Mouse (Mus musculus) mesoderm, embryonic 11.5 days (tissue): ENCODE results near the gene H2-T22.
"Not testable (repeated sequence)": the region's sequence is repeated elsewhere in the genome, so short reads cannot be mapped to it uniquely, and the experiment has no call there.

Source experiments
- DNase-seq: peaks from one replicate; pipeline ENCODE4 v3.0.0-alpha.2; 2012; ENCODE audit warnings: low read depth, low spot score

Gene H2-T22

GRCm38 (mm10) chr17:36030046-36030702 is 12.4 kb downstream of the H2-T22 start:
- DNase-seq = not testable (repeated sequence)

GRCm38 (mm10) chr17:36028879-36029619 is 13.5 kb downstream of the H2-T22 start:
- DNase-seq = no peak

- DNase-seq = no peak
Observed at GRCm38 (mm10) chr17:36027663-36028062, 14.9 kb downstream of the H2-T22 start.

- DNase-seq = peak; percentile 42
Observed at GRCm38 (mm10) chr17:36025901-36026300, 16.6 kb downstream of the H2-T22 start.

- no peak for DNase-seq
Observed at GRCm38 (mm10) chr17:36025197-36025596, 17.4 kb downstream of the H2-T22 start.

- no peak for DNase-seq
Observed at GRCm38 (mm10) chr17:36023710-36024654, 18.6 kb downstream of the H2-T22 start.

- no peak for DNase-seq
Observed at GRCm38 (mm10) chr17:36022922-36023321, 19.6 kb downstream of the H2-T22 start.

GRCm38 (mm10) chr17:36022098-36022497 is 20.4 kb downstream of the H2-T22 start:
- no peak for DNase-seq

- no peak for DNase-seq
Observed at GRCm38 (mm10) chr17:36021309-36021708, 21.2 kb downstream of the H2-T22 start.

- peak; percentile 15 for DNase-seq
Observed at GRCm38 (mm10) chr17:36020191-36021073, 22.1 kb downstream of the H2-T22 start, which contains the start of gene H2-T24. TSS of gene H2-T24 (minus strand) at chr17:36020560.

GRCm38 (mm10) chr17:36019519-36019918 is 23.0 kb downstream of the H2-T22 start:
- no peak for DNase-seq

GRCm38 (mm10) chr17:36018979-36019378 is 23.6 kb downstream of the H2-T22 start:
- no peak for DNase-seq

- DNase-seq = no peak
Observed at GRCm38 (mm10) chr17:36017046-36017445, 25.5 kb downstream of the H2-T22 start.

GRCm38 (mm10) chr17:36014977-36015376 is 27.6 kb downstream of the H2-T22 start:
- no peak for DNase-seq

GRCm38 (mm10) chr17:36004409-36004808 is 38.1 kb downstream of the H2-T22 start:
- not testable (repeated sequence) for DNase-seq

GRCm38 (mm10) chr17:36003331-36003730 is 39.2 kb downstream of the H2-T22 start:
- DNase-seq = no peak

GRCm38 (mm10) chr17:36001966-36002365 is 40.6 kb downstream of the H2-T22 start:
- no peak for DNase-seq

- no peak for DNase-seq
Observed at GRCm38 (mm10) chr17:36001121-36001897, 41.2 kb downstream of the H2-T22 start.

GRCm38 (mm10) chr17:36000349-36000748 is 42.2 kb downstream of the H2-T22 start:
- DNase-seq = no peak

GRCm38 (mm10) chr17:35999356-35999755 is 43.2 kb downstream of the H2-T22 start:
- no peak for DNase-seq
